Mouse (Mus musculus) erythroid progenitor cell, adult 5-6 weeks (primary cell): ENCODE data around the gene Kcnh2. TPM values are rescaled to one million over a fixed set of nuclear protein-coding genes. Genes with fewer than 3 reads are reported as not detected.
"Not testable (repeated sequence)": the region's sequence is repeated elsewhere in the genome, so short reads cannot be mapped to it uniquely, and the experiment has no call there.

Source experiments
- ATAC-seq: replicated peaks from 2 replicates; pipeline ENCODE4 v1.8.0; 2016; ENCODE audit warnings: moderate number of reproducible peaks, mild to moderate bottlenecking, moderate TSS enrichment, inconsistent platforms; ENCODE audit not compliant: poor library complexity, low FRiP score, severe bottlenecking
- total RNA-seq, 2 experiments: library from RNA; stranded (forward) in 1 of 2; stranded (reverse) in 1 of 2; fragments of 150-400 nt in 1 of 2; fragments of 186-747, 209-891 nt in 1 of 2; gene quantifications; 2 replicates each; pipeline versions ENCODE4 v1.2.3 to v1.2.4; 2015 to 2017; ENCODE audit warnings: low replicate concordance in 2 of 2

Gene Kcnh2
- not detected in 2 replicates for total RNA-seq (2015; ENCODE audit: low replicate concordance)
- total RNA-seq (2017; ENCODE audit: low replicate concordance) = not detected in 2 replicates

- ATAC-seq = no peak
Observed at GRCm38 (mm10) chr5:24351278-24351677, at the start of gene Kcnh2. Gene Kcnh2, minus strand, starts transcription at chr5:24351604.

- ATAC-seq = no peak
Observed at GRCm38 (mm10) chr5:24400362-24400761, 49.0 kb upstream of the Kcnh2 start.

- no peak for ATAC-seq
Observed at GRCm38 (mm10) chr5:24399686-24400085, 48.3 kb upstream of the Kcnh2 start.

- not testable (repeated sequence) for ATAC-seq
Observed at GRCm38 (mm10) chr5:24396254-24396653, 44.9 kb upstream of the Kcnh2 start.

GRCm38 (mm10) chr5:24394165-24394894, 42.9 kb upstream of the Kcnh2 start:
- peak; percentile 93 for ATAC-seq

GRCm38 (mm10) chr5:24393392-24393997, 42.1 kb upstream of the Kcnh2 start, which contains the start of gene Abcb8:
Gene Abcb8, plus strand, starts transcription at chr5:24393663.
- peak; percentile 66 for ATAC-seq

- no peak for ATAC-seq
Observed at GRCm38 (mm10) chr5:24392724-24393123, 41.3 kb upstream of the Kcnh2 start.

GRCm38 (mm10) chr5:24391864-24392263, 40.5 kb upstream of the Kcnh2 start, which contains the start of gene Atg9b:
Gene Atg9b, minus strand, starts transcription at chr5:24392143.
- no peak for ATAC-seq

- no peak for ATAC-seq
Observed at GRCm38 (mm10) chr5:24389658-24390020, 38.2 kb upstream of the Kcnh2 start.

- no peak for ATAC-seq
Observed at GRCm38 (mm10) chr5:24389011-24389657, 37.7 kb upstream of the Kcnh2 start.

GRCm38 (mm10) chr5:24388246-24388915, 37.0 kb upstream of the Kcnh2 start:
- no peak for ATAC-seq

- no peak for ATAC-seq
Observed at GRCm38 (mm10) chr5:24387264-24388241, 36.1 kb upstream of the Kcnh2 start.

- ATAC-seq = no peak
Observed at GRCm38 (mm10) chr5:24385887-24386550, 34.6 kb upstream of the Kcnh2 start.

- no peak for ATAC-seq
Observed at GRCm38 (mm10) chr5:24385374-24385773, 34.0 kb upstream of the Kcnh2 start.

- ATAC-seq = no peak
Observed at GRCm38 (mm10) chr5:24384407-24384806, 33.0 kb upstream of the Kcnh2 start.

GRCm38 (mm10) chr5:24383026-24383859, 31.8 kb upstream of the Kcnh2 start:
- peak; percentile 90 for ATAC-seq

GRCm38 (mm10) chr5:24381988-24382387, 30.6 kb upstream of the Kcnh2 start:
- no peak for ATAC-seq

GRCm38 (mm10) chr5:24381486-24381885, 30.1 kb upstream of the Kcnh2 start:
- no peak for ATAC-seq
